Mouse (Mus musculus) forebrain, embryonic 11.5 days (tissue): ENCODE measurements at regions not wholly inside any gene's neighbourhood (a gene's known extent, or its start where the extent isn't known, plus 50 kb on each side); places are given as distances from the start of the nearest gene placed in this dataset.

Experiments
- ATAC-seq: fragments of 200-750 bp; cut with Nextera tagmentation; replicated peaks from 2 replicates; pipeline ENCODE4 v1.8.0; 2017; ENCODE audit warnings: moderate TSS enrichment; ENCODE audit not compliant: low FRiP score
- DNase-seq: peaks from one replicate; pipeline ENCODE4 v3.0.0-alpha.2; 2017; ENCODE audit warnings: low spot score
- H3K27ac ChIP-seq: fragments of 300-500 bp; sonication (generic); 2 replicates; pipeline ENCODE4 v1.5.1; 2014; ENCODE audit warnings: low read depth, low read length
- H3K27me3 ChIP-seq: fragments of 300-500 bp; sonication (generic); 2 replicates; pipeline ENCODE4 v1.6.1; 2014; ENCODE audit warnings: mild to moderate bottlenecking, low read length, mixed read lengths; ENCODE audit not compliant: control insufficient read depth, insufficient read depth
- H3K36me3 ChIP-seq: fragments of 300-500 bp; sonication (generic); 2 replicates; pipeline ENCODE4 v1.6.1; 2014; ENCODE audit warnings: mild to moderate bottlenecking, low read length, moderate library complexity, mixed read lengths; ENCODE audit not compliant: control insufficient read depth, insufficient read depth
- H3K4me1 ChIP-seq: fragments of 300-500 bp; sonication (generic); replicated peaks from 2 replicates; pipeline ENCODE4 v1.6.1; 2014; ENCODE audit warnings: low read length, mixed read lengths; ENCODE audit not compliant: control insufficient read depth, insufficient read depth
- H3K4me2 ChIP-seq: fragments of 300-500 bp; sonication (generic); 2 replicates; pipeline ENCODE4 v1.6.1; 2014; ENCODE audit warnings: low read depth, mild to moderate bottlenecking, low read length, moderate library complexity, mixed read lengths; ENCODE audit not compliant: severe bottlenecking
- H3K4me3 ChIP-seq: fragments of 300-500 bp; sonication (generic); 2 replicates; pipeline ENCODE4 v1.5.1; 2014; ENCODE audit warnings: low read depth, low read length
- H3K9ac ChIP-seq: fragments of 300-500 bp; sonication (generic); 2 replicates; pipeline ENCODE4 v1.6.1; 2014; ENCODE audit warnings: low read length
- H3K9me3 ChIP-seq: fragments of 300-500 bp; sonication (generic); 2 replicates; pipeline ENCODE4 v1.6.1; 2016; ENCODE audit warnings: low read length, mixed read lengths; ENCODE audit not compliant: control insufficient read depth
- WGBS: fragments of 180-500 bp; shearing (Covaris S2); extraction: QIAGEN DNeasy Blood & Tissue Kit; methylation state at CpG from one replicate; pipeline ENCODE4 v1.1.7; 2014; 5-methylcytosine and 5-hydroxymethylcytosine counted together

DNA sequence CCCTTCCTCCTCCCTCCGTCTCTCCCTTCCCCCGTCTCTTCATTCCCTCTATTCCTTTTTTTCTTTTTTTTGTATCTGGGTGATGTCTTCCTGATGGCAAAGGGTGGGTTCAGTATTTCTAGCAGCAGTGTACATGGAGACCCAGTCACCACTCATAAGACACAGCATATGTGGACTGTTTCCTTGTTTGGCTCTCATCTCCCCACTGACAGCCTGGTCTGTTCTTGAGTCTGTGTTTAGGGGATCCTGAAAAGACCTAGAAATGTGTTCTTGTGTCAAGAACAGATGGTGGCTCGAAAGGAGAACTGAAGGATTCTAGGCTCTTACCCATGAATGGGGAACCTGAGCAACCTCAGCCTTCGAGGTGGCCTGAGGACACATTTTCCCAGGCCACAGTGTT is 124.0 kb upstream of the Clnk start:
- no peaks in the 10 kb centered on the region for H3K36me3 ChIP-seq
- H3K27ac ChIP-seq, result no peak overlapping the region
- DNase-seq (no peak), ATAC-seq (no peak)
- no peaks in the 10 kb centered on the region for H3K9me3 ChIP-seq
- no peaks in the 10 kb centered on the region for H3K27me3 ChIP-seq
- H3K9ac ChIP-seq, result no peak overlapping the region
- H3K4me3 ChIP-seq, result no peak overlapping the region
- WGBS, result 91% methylated on average over 4 of the region's 4 CpGs
- no peak overlapping the region for H3K4me2 ChIP-seq
- H3K4me1 ChIP-seq, result no peaks in the 10 kb centered on the region

DNA sequence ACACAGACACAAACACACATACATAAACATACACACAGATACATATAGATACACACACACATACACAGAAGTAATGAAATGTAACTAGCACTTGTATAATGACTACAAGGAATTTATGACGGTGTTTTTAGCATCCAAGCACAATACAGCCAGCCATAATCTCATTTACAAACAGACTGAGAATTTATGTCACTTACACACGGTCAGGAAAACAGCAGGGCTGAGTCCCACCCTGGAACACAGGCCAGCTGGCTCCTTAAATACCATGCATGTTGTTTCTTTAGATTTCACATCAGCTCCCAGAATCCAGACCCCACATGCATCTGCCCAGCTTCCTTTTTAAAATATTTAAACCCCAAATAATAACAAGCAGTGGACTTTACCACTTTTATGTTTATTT is 123.1 kb upstream of the Clnk start:
- Histone ChIP-seq H3K27ac (no peak overlapping the region), H3K9ac (no peak overlapping the region), H3K4me2 (no peak overlapping the region), H3K27me3 (no peaks in the 10 kb centered on the region), H3K4me1 (no peaks in the 10 kb centered on the region), H3K9me3 (no peaks in the 10 kb centered on the region), H3K36me3 (no peaks in the 10 kb centered on the region), H3K4me3 (no peak overlapping the region)
- DNase-seq (no peak), ATAC-seq (no peak)
- WGBS, result 71% methylated on average over 2 of the region's 2 CpGs

DNA sequence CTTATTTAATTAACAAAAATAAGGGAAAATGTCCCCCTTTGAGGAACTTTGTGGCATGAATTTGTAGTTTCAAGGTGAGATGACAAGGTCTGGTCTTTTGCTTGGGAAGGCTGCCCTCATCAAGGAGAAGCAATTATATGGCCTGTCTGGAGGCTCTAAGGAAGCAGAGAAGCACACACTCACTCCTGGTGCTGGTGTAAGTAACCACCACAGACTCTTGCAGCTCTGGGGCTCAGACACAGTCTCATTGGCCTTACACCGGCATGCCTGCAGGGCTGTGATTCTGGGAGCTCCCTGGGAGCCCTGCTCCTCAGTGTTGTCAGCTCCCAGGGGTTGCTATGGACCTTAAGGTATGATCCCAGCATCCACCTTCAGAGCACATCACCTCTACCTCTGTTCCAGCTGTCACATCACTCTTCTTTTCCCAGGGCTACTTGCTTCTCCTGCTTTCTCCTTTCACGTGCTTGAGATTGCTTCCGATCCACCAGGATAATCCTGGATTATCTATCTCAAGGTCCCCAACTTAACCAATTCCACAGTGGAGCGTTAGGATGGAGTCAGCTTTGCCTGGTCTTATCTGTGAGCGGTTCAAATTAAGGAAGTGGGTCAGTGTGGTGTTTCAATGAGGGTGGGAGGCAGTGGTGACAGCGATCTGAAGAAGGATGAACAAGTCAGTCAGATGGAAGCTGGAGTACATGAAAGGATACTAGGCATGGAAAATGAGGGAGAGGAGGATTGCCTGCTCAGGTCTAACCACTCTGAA is 96.0 kb upstream of the Clnk start:
- H3K27ac ChIP-seq, result no peak overlapping the region
- ATAC-seq, result no peak
- no peak overlapping the region for H3K4me3 ChIP-seq
- no peak overlapping the region for H3K4me2 ChIP-seq
- H3K9ac ChIP-seq, result no peak overlapping the region
- H3K9me3 ChIP-seq, result no peaks in the 10 kb centered on the region
- no peak for DNase-seq
- 65% methylated on average over 6 of the region's 6 CpGs for WGBS
- no peaks in the 10 kb centered on the region for H3K27me3 ChIP-seq
- no peaks in the 10 kb centered on the region for H3K36me3 ChIP-seq
- no peaks in the 10 kb centered on the region for H3K4me1 ChIP-seq

DNA sequence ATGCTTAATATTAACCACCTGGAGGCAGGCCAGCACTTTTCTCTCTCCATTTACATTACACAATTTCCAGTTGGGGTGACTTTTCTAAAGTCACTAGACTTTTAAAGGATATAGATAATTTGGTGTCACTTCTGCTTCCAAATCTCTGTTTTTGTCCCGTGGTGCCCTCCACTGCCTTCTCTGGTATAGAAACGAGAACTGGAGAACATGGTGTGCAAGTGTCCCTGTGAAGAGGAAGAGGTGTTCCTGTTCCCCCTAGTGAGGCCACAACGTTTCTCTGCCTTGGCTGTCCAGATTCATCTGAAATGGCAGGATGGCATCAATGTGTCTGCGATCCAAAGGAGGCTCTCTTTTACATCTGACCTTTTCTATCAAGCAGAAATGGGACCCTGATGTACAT is 93.9 kb upstream of the Clnk start:
- DNase-seq, result no peak
- no peak overlapping the region for H3K9ac ChIP-seq
- no peak for ATAC-seq
- H3K4me1 ChIP-seq, result no peaks in the 10 kb centered on the region
- H3K27ac ChIP-seq, result no peak overlapping the region
- H3K4me2 ChIP-seq, result no peak overlapping the region
- H3K9me3 ChIP-seq, result no peaks in the 10 kb centered on the region
- 92% methylated on average over 4 of the region's 4 CpGs for WGBS
- no peak overlapping the region for H3K4me3 ChIP-seq
- no peaks in the 10 kb centered on the region for H3K36me3 ChIP-seq
- no peaks in the 10 kb centered on the region for H3K27me3 ChIP-seq

DNA sequence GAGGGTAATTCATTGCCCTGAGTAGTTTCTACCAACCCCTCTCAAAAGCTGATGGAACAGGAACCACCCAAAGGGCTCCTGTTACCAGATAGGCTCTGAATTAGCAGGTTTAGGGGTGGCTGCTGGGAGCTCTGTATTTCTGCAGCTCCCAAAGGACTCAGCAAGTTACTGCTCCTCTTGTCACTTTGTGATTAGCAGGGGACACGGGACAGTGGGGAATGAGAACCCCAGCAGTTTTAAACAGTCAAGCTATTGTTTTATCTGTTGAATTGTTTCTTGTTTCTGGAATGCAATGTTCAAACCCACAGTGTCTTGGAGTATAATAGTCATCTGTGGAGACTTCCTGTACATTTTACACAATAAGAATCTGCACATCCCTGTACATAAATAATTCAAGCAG is 90.4 kb upstream of the Clnk start:
- no peaks in the 10 kb centered on the region for H3K9me3 ChIP-seq
- no peak overlapping the region for H3K27ac ChIP-seq
- no peak for DNase-seq
- ATAC-seq, result no peak
- no peaks in the 10 kb centered on the region for H3K4me1 ChIP-seq
- no peaks in the 10 kb centered on the region for H3K36me3 ChIP-seq
- WGBS, result 65% methylated on average over 1 of the region's 1 CpGs
- H3K9ac ChIP-seq, result no peak overlapping the region
- H3K4me2 ChIP-seq, result no peak overlapping the region
- H3K27me3 ChIP-seq, result no peaks in the 10 kb centered on the region
- no peak overlapping the region for H3K4me3 ChIP-seq

DNA sequence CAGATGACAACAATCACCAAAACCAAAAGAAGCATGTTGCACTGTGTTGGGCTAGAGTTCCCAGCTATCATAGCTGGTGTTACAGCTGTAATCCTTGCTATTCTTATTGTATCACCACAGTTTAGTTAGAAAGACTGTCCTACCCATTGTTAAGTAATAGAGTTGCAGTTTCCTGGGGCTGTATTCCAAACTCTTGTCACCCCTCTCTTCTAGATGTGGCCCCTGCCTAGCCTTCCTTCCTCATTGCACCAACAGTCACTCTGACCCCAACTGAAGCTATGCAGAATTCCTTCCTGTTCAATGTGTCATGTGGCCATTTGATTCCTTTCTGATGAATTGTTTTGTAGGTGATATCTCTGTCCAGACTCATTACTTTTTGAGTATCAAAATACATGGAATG is 87.8 kb upstream of the Clnk start:
- ATAC-seq, result no peak
- Histone ChIP-seq H3K9ac (no peak overlapping the region), H3K36me3 (no peaks in the 10 kb centered on the region), H3K27ac (no peak overlapping the region), H3K9me3 (no peaks in the 10 kb centered on the region), H3K4me2 (no peak overlapping the region), H3K27me3 (no peaks in the 10 kb centered on the region), H3K4me3 (no peak overlapping the region), H3K4me1 (no peaks in the 10 kb centered on the region)
- no peak for DNase-seq

DNA sequence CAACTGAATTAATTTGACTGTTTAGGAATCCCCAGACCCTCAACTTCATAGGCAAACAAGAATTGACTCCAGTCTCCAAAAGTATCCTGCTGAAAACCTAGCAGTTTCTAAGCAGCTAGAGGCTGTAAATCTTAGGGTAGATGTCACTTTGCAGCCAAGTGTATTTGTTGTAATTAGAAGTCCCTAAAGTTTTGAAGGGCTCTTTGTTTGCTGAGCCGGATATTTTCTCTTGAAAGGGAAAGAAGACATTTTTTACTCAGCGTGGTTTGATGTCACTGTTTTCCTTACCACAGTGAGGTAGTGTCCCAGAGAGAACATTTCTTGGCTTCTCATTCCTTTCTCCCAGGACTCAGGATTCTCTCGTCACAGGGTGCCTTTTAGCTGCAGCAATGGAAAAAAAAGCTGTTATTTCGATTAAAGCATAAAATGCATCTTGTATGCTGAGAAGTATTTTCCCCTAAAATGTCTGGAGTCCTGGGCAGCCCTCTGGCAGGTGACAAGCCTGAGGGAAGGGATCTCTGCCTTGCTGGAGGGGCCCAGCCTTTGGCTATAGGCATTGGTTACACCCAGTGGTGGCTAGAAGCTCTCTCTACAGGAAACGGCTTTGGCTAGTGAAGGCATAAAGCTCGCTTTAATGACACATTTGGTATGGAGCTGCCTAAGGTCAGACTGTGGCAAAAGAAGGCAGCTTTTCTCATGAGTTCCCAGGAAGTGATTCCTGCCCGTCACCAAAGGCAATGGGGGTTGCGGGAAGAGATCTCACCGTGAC is 74.1 kb upstream of the Clnk start:
- ATAC-seq (no peak), DNase-seq (no peak)
- H3K9me3 ChIP-seq, result no peaks in the 10 kb centered on the region
- H3K4me1 ChIP-seq, result no peaks in the 10 kb centered on the region
- no peak overlapping the region for H3K4me2 ChIP-seq
- no peak overlapping the region for H3K9ac ChIP-seq
- no peak overlapping the region for H3K4me3 ChIP-seq
- H3K27me3 ChIP-seq, result no peaks in the 10 kb centered on the region
- no peak overlapping the region for H3K27ac ChIP-seq
- 82% methylated on average over 9 of the region's 9 CpGs for WGBS
- H3K36me3 ChIP-seq, result no peaks in the 10 kb centered on the region

DNA sequence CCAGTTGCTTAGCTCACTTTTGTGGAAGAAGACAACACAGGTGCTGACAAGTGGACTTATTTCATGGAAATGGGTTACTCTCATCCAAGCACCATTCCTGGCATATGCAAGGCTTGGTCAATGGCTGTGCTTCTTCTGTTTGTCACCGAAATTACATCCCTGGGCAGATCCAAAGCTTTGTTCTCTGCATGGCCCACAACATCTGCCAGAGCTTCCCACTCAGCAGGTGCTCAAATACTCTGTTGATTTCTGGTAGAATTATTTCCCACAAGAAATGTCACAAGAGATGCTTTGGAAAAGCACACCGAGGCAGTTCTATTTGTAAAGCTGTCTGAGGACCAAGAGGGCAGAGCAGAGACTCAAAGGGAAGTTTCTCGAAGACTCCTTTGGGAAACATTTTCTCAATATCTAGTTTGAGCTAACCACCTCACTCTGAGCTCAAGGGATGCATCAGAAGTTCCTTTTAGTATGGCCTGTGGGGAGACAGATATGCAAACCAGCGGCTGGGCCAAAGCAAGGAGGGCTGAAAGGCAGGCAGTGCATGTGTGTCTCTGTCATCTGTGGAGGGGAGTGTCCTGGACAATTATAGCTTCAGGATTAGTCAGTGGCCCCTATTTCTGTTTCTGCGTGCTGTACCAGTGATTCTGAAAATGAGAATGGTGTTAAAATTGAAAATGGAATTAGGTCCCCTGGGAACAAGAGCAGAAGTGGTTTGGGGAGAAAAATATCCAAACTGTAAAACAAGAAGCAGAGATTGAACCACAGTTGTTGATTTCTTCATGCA is 69.5 kb upstream of the Clnk start:
- Histone ChIP-seq H3K4me3 (no peak overlapping the region), H3K4me2 (no peak overlapping the region), H3K9me3 (no peaks in the 10 kb centered on the region), H3K9ac (no peak overlapping the region), H3K27ac (no peak overlapping the region), H3K4me1 (no peaks in the 10 kb centered on the region), H3K36me3 (no peaks in the 10 kb centered on the region), H3K27me3 (no peaks in the 10 kb centered on the region)
- DNase-seq (no peak), ATAC-seq (no peak)
- 87% methylated on average over 5 of the region's 5 CpGs for WGBS
